Mouse (Mus musculus) forebrain, embryonic 14.5 days (tissue): ENCODE measurements at regions not wholly inside any gene's neighbourhood (a gene's known extent, or its start where the extent isn't known, plus 50 kb on each side); places are given as distances from the start of the nearest gene placed in this dataset.

Experiments used
- ATAC-seq: fragments of 200-750 bp; cut with Nextera tagmentation; 2 replicates; pipeline ENCODE4 v1.8.0; 2017; ENCODE audit warnings: mild to moderate bottlenecking, moderate library complexity
- DNase-seq: peaks from one replicate; pipeline ENCODE4 v3.0.0-alpha.2; 2015; ENCODE audit warnings: low spot score
- H3K27ac ChIP-seq: fragments of 300-500 bp; sonication (generic); 2 replicates; pipeline ENCODE4 v1.5.1; 2014; ENCODE audit warnings: low read depth, mild to moderate bottlenecking, control low read depth, low read length, moderate library complexity
- H3K27me3 ChIP-seq: fragments of 300-500 bp; sonication (generic); replicated peaks from 2 replicates; pipeline ENCODE4 v1.6.1; 2014; ENCODE audit warnings: low read length, control low read depth, mixed read lengths; ENCODE audit not compliant: control insufficient read depth, insufficient read depth
- H3K36me3 ChIP-seq: fragments of 300-500 bp; sonication (generic); 2 replicates; pipeline ENCODE4 v1.6.1; 2014; ENCODE audit warnings: low read length, control low read depth; ENCODE audit not compliant: control insufficient read depth, insufficient read depth
- H3K4me1 ChIP-seq: fragments of 300-500 bp; sonication (generic); 2 replicates; pipeline ENCODE4 v1.6.1; 2014; ENCODE audit warnings: antibody characterized with exemption, low read length, control low read depth; ENCODE audit not compliant: control insufficient read depth, insufficient read depth
- H3K4me2 ChIP-seq: fragments of 300-500 bp; sonication (generic); 2 replicates; pipeline ENCODE4 v1.6.1; 2014; ENCODE audit warnings: mild to moderate bottlenecking, control low read depth, low read length
- H3K4me3 ChIP-seq: fragments of 300-500 bp; sonication (generic); 2 replicates; pipeline ENCODE4 v1.5.1; 2014; ENCODE audit warnings: low read depth, low read length, control low read depth
- H3K9ac ChIP-seq: fragments of 300-500 bp; sonication (generic); 2 replicates; pipeline ENCODE4 v1.6.1; 2014; ENCODE audit warnings: mild to moderate bottlenecking, low read length, control low read depth, moderate library complexity
- H3K9me3 ChIP-seq: fragments of 300-500 bp; sonication (generic); replicated peaks from 2 replicates; pipeline ENCODE4 v1.6.1; 2016; ENCODE audit warnings: low read length, control low read depth, mixed read lengths; ENCODE audit not compliant: control insufficient read depth
- WGBS: fragments of 180-500 bp; shearing (Covaris S2); extraction: QIAGEN DNeasy Blood & Tissue Kit; methylation state at CpG from one replicate; pipeline ENCODE4 v1.1.7; 2014; 5-methylcytosine and 5-hydroxymethylcytosine counted together

DNA sequence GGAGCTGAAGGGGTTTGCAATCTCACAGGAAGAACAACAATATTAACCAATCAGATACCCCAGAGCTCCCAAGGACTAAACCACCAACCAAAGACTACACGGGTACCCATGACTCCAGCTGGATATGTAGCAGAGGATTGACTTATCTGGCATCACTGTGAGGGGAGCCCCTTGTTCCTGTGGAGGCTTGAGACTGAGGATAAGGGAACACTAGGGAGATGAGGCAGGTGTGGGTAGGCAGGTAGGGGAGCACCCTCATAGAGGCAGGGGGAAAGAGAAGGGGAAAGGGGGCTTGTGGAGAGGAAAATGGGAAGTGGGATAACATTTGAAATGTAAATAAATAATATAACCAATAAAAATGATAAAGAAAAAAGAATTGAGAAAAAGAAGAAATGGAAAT, 134.8 kb downstream of the G6pd2 start:
- DNase-seq (no peak), ATAC-seq (no peak)
- WGBS, result 91% methylated on average over 1 of the region's 1 CpGs
- Histone ChIP-seq H3K27me3 (no peaks in the 10 kb centered on the region), H3K4me3 (no peak overlapping the region), H3K4me1 (no peaks in the 10 kb centered on the region), H3K9ac (no peak overlapping the region), H3K4me2 (no peak overlapping the region), H3K9me3 (no peaks in the 10 kb centered on the region), H3K27ac (no peak overlapping the region), H3K36me3 (no peaks in the 10 kb centered on the region)

DNA sequence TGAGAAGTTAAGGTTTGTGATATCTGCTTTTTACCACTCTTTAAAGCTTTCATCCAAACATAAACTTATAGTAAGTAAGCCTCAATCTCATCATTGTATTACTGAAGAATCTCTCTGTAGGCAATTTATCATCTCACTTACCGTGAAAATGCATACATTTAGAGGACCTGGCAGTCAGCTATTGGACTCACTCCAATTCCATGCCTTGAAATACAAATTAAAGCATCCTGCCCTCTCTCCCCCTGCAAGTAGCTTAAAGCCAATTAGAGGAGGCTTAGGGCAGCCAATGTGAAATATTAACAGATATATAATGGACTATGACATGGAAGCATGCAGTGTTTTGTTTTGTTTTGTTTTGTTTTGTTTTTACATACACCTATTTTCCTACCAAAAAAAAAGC, 176.6 kb downstream of the G6pd2 start:
- ATAC-seq (no peak), DNase-seq (peak; percentile 54)
- Histone ChIP-seq H3K9me3 (no peaks in the 10 kb centered on the region), H3K4me2 (no peak overlapping the region), H3K4me1 (no peaks in the 10 kb centered on the region), H3K27me3 (no peaks in the 10 kb centered on the region), H3K36me3 (no peaks in the 10 kb centered on the region), H3K27ac (no peak overlapping the region), H3K4me3 (no peak overlapping the region), H3K9ac (no peak overlapping the region)
- WGBS, result 22% methylated on average over 1 of the region's 1 CpGs

DNA sequence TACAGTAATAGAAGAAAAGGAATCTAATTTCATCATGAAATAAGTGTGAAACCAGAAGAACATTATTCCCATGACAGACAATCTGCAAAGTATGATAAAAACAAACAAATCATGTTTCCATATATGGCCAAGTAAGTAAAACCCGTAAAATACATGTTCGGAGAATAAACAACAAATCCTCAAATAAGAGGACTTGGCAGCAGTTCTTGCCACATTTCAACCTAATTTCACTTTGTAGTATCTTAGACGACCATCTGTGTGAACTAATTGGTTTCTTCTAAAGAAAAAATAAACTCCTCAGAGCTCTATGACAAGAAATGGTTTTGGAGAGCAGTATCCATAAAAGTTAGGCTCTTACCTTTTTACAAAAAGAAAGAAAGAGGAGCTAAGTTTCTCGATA, 210.9 kb downstream of the G6pd2 start:
- Histone ChIP-seq H3K4me2 (no peak overlapping the region), H3K36me3 (no peaks in the 10 kb centered on the region), H3K4me3 (no peak overlapping the region), H3K27me3 (no peaks in the 10 kb centered on the region), H3K9me3 (no peaks in the 10 kb centered on the region), H3K4me1 (no peaks in the 10 kb centered on the region), H3K27ac (no peak overlapping the region), H3K9ac (no peak overlapping the region)
- ATAC-seq (no peak), DNase-seq (peak; percentile 52)
- 56% methylated on average over 4 of the region's 4 CpGs for WGBS

DNA sequence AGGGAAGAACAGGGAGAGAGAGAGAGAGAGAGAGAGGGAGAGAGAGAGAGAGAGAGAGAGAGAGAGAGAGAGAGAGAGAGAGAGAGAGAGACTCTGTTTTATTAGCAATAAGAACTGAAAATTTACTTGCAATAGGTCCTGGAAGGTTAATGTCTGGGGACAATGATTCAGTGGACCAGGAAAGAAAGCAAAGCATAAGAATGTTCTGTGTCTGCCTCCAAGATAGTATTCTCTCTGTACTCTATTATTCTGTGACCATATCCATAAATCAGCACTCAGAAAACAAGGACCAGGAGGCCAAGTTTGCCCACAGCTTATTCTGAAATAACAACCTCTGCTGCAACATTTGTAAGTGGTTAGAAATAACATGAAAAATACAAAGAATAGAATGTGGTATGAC, 211.6 kb downstream of the G6pd2 start:
- no peak for ATAC-seq
- no peaks in the 10 kb centered on the region for H3K4me1 ChIP-seq
- no peak overlapping the region for H3K4me3 ChIP-seq
- H3K36me3 ChIP-seq, result no peaks in the 10 kb centered on the region
- H3K9me3 ChIP-seq, result no peaks in the 10 kb centered on the region
- H3K9ac ChIP-seq, result no peak overlapping the region
- no peak overlapping the region for H3K4me2 ChIP-seq
- H3K27ac ChIP-seq, result no peak overlapping the region
- DNase-seq, result no peak
- H3K27me3 ChIP-seq, result no peaks in the 10 kb centered on the region

DNA sequence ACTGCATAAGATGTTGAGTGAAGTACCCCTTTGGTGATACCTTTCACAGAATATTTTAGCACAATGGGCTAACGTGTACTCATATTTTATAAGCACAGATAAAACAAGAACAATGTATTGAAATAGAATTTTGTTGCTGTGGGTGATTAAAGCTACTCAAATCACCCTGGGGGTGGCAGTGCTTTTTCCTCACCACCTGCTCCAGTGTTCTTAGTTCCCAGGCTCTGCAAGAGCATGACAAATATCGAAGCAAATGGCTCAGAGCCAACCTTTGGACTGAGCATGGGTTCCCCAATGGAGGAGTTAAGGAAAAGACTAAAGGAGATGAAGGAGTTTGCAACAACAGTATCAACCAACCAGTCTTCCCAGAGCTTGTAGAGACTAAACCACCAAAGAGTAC, 232.9 kb downstream of the G6pd2 start:
- H3K9me3 ChIP-seq, result no peaks in the 10 kb centered on the region
- no peak for ATAC-seq
- H3K4me3 ChIP-seq, result no peak overlapping the region
- no peak overlapping the region for H3K27ac ChIP-seq
- H3K4me2 ChIP-seq, result no peak overlapping the region
- DNase-seq, result no peak
- H3K9ac ChIP-seq, result no peak overlapping the region
- no peaks in the 10 kb centered on the region for H3K36me3 ChIP-seq
- 81% methylated on average over 2 of the region's 2 CpGs for WGBS
- H3K27me3 ChIP-seq, result no peaks in the 10 kb centered on the region
- no peaks in the 10 kb centered on the region for H3K4me1 ChIP-seq

DNA sequence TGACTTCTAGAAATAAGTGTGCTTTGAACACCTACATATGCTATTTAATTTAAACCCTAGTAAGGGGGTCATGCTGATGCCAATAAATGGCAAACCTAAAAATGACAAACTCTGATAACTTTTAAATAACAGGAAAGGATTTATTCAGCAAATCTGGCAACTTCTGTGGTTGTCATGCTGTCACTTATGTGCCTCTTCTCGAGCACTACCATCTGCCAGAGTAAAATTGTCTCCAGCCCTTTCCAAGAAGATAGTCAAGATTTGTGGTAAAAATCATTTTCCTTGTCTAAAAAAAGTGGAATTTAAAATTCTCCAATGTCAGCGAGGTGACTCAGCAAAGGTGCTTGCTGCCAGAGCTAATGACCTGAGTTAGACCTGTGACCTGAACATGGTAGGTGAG, 235.1 kb downstream of the G6pd2 start:
- WGBS, result 67% methylated on average over 2 of the region's 2 CpGs
- Histone ChIP-seq H3K9me3 (no peaks in the 10 kb centered on the region), H3K27ac (no peak overlapping the region), H3K4me3 (no peak overlapping the region), H3K27me3 (no peaks in the 10 kb centered on the region), H3K4me1 (no peaks in the 10 kb centered on the region), H3K36me3 (no peaks in the 10 kb centered on the region), H3K9ac (no peak overlapping the region), H3K4me2 (no peak overlapping the region)
- ATAC-seq (no peak), DNase-seq (peak; percentile 3)

DNA sequence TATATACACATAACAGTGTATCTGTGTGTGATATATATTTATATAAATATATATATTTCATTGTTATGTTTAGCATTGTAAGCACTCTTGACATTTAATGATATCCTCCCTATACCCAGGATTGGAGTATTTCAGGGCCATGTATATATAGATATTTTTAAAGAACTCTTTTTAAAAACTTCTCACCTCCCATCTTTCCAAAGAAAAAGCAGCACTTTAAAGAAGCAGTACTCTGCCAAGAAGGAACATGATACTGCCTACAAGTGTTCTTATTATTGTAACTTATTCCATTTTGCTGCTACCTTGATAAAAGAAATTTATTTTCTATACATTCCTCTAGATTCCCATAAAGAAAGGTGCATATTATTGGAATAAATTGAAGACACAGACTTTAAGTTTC, 270.4 kb downstream of the G6pd2 start:
- no peaks in the 10 kb centered on the region for H3K9me3 ChIP-seq
- no peaks in the 10 kb centered on the region for H3K36me3 ChIP-seq
- no peak overlapping the region for H3K9ac ChIP-seq
- ATAC-seq, result no peak
- no peak overlapping the region for H3K4me2 ChIP-seq
- no peaks in the 10 kb centered on the region for H3K27me3 ChIP-seq
- no peak overlapping the region for H3K27ac ChIP-seq
- no peak for DNase-seq
- H3K4me3 ChIP-seq, result no peak overlapping the region
- no peaks in the 10 kb centered on the region for H3K4me1 ChIP-seq

DNA sequence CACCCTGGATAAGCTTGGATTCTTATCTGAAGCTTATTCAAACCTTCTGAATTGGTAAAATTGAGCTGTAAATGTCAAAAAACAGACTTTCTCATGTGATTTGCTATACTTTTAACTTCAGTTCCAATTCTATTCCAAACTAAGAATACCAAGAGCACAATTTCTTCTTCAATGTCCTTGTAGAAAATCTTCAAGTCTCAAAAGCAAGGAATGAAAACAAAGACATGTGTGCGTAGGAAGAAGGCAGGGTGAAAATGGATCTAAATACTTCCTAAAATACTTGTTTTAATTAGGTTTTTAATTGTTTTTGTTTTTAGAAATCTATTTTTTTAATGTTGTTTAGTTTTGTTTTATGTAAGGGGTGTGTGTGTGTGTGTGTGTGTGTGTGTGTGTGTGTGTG, 280.9 kb downstream of the G6pd2 start:
- ATAC-seq (no peak), DNase-seq (no peak)
- H3K27me3 ChIP-seq, result no peaks in the 10 kb centered on the region
- no peaks in the 10 kb centered on the region for H3K9me3 ChIP-seq
- no peaks in the 10 kb centered on the region for H3K36me3 ChIP-seq
- no peak overlapping the region for H3K4me3 ChIP-seq
- H3K27ac ChIP-seq, result no peak overlapping the region
- H3K4me1 ChIP-seq, result no peaks in the 10 kb centered on the region
- WGBS, result 87% methylated on average over 1 of the region's 1 CpGs
- H3K4me2 ChIP-seq, result no peak overlapping the region
- H3K9ac ChIP-seq, result no peak overlapping the region

DNA sequence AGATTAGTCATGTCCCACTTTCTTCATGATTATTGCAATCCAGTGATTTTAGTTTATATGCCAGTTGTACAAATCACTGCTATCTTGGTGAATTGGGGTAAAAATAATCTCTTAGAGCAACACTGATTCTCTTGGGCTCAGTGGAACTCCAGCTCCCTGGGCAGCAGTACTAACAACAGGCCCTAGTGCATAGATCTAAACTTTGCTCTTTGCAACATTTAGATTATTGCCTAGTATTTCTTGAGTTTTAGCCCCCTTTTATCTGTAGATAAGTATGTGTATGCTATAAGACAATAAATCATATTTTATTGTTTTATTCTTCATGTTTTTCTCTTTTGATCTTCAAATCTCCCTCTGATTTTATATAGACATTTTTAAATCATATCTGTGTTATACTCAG, 287.4 kb downstream of the G6pd2 start:
- no peak overlapping the region for H3K27ac ChIP-seq
- H3K4me3 ChIP-seq, result no peak overlapping the region
- no peaks in the 10 kb centered on the region for H3K9me3 ChIP-seq
- no peak for ATAC-seq
- no peak for DNase-seq
- no peak overlapping the region for H3K9ac ChIP-seq
- no peaks in the 10 kb centered on the region for H3K36me3 ChIP-seq
- H3K4me2 ChIP-seq, result no peak overlapping the region
- no peaks in the 10 kb centered on the region for H3K4me1 ChIP-seq
- H3K27me3 ChIP-seq, result no peaks in the 10 kb centered on the region

DNA sequence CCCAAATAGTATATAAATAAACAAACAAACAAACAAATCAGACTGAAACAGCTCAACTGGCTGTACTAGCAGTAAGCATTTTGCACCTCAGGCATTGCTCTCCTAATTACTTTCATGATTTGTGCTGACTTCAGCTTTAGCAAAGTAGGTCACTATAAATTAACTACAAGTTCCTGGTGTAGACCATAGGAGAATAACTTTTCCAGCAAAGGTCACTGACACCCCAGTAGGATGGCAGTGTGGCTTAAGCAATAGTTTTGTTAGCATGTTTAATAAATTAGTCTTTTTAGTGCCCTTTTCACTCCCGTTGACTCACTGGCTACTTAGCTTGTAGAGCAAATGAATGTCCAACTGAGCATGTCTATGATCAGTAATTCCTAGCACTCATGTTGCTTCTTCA, 304.6 kb downstream of the G6pd2 start:
- no peak overlapping the region for H3K9ac ChIP-seq
- DNase-seq (no peak), ATAC-seq (no peak)
- H3K4me2 ChIP-seq, result no peak overlapping the region
- no peak overlapping the region for H3K27ac ChIP-seq
- H3K9me3 ChIP-seq, result no peaks in the 10 kb centered on the region
- H3K4me1 ChIP-seq, result no peaks in the 10 kb centered on the region
- H3K36me3 ChIP-seq, result no peaks in the 10 kb centered on the region
- no peaks in the 10 kb centered on the region for H3K27me3 ChIP-seq
- H3K4me3 ChIP-seq, result no peak overlapping the region
- 98% methylated on average over 1 of the region's 1 CpGs for WGBS
